Mouse (Mus musculus) neural tube, embryonic 11.5 days (tissue): ENCODE measurements at regions not wholly inside any gene's neighbourhood (a gene's known extent, or its start where the extent isn't known, plus 50 kb on each side); places are given as distances from the start of the nearest gene placed in this dataset.

Experiments
- ATAC-seq: fragments of 200-750 bp; cut with Nextera tagmentation; 2 replicates; pipeline ENCODE4 v1.8.0; 2017; ENCODE audit warnings: moderate number of reproducible peaks, mild to moderate bottlenecking, moderate TSS enrichment, moderate library complexity; ENCODE audit not compliant: insufficient read depth, low FRiP score, low TSS enrichment
- DNase-seq: peaks from one replicate; pipeline ENCODE4 v3.0.0-alpha.2; 2015; ENCODE audit warnings: low spot score
- H3K27ac ChIP-seq: fragments of 300-500 bp; sonication (generic); 2 replicates; pipeline ENCODE4 v1.5.1; 2014; ENCODE audit warnings: low read depth, mild to moderate bottlenecking, low read length
- H3K27me3 ChIP-seq: fragments of 300-500 bp; sonication (generic); 2 replicates; pipeline ENCODE4 v1.6.1; 2014; ENCODE audit warnings: mild to moderate bottlenecking, low read length, mixed read lengths; ENCODE audit not compliant: control insufficient read depth, insufficient read depth
- H3K36me3 ChIP-seq: fragments of 300-500 bp; sonication (generic); 2 replicates; pipeline ENCODE4 v1.6.1; 2014; ENCODE audit warnings: mild to moderate bottlenecking, low read length, moderate library complexity, mixed read lengths; ENCODE audit not compliant: control insufficient read depth, insufficient read depth
- H3K4me1 ChIP-seq: fragments of 300-500 bp; sonication (generic); 2 replicates; pipeline ENCODE4 v1.6.1; 2014; ENCODE audit warnings: low read length, mixed read lengths; ENCODE audit not compliant: control insufficient read depth, insufficient read depth
- H3K4me2 ChIP-seq: fragments of 300-500 bp; sonication (generic); 2 replicates; pipeline ENCODE4 v1.6.1; 2014; ENCODE audit warnings: low read depth, mild to moderate bottlenecking, moderate library complexity
- H3K4me3 ChIP-seq: fragments of 300-500 bp; sonication (generic); 2 replicates; pipeline ENCODE4 v1.5.1; 2014; ENCODE audit warnings: low read depth, low read length
- H3K9ac ChIP-seq: fragments of 300-500 bp; sonication (generic); 2 replicates; pipeline ENCODE4 v1.6.1; 2014; ENCODE audit warnings: mild to moderate bottlenecking, low read length
- H3K9me3 ChIP-seq: fragments of 300-500 bp; sonication (generic); 2 replicates; pipeline ENCODE4 v1.6.1; 2016; ENCODE audit warnings: low read length; ENCODE audit not compliant: control insufficient read depth
- WGBS: fragments of 180-500 bp; shearing (Covaris S2); extraction: QIAGEN DNeasy Blood & Tissue Kit; methylation state at CpG from one replicate; pipeline ENCODE4 v1.1.7; 2014; 5-methylcytosine and 5-hydroxymethylcytosine counted together

GRCm38 (mm10) chr11:111296309-111296721 lies 230.4 kb downstream of the Kcnj2 start:
- Histone ChIP-seq H3K9me3 (no peaks in the 10 kb centered on the region), H3K4me3 (no peak overlapping the region), H3K4me1 (no peaks in the 10 kb centered on the region), H3K36me3 (no peaks in the 10 kb centered on the region), H3K9ac (no peak overlapping the region), H3K4me2 (peak overlapping the region; percentile 28; the same call in 1 of the 2 replicates), H3K27me3 (no peaks in the 10 kb centered on the region), H3K27ac (no peak overlapping the region)
- ATAC-seq, result peak; percentile 88
- WGBS, result 12% methylated on average over 9 of the region's 9 CpGs
- DNase-seq, result peak; percentile 52

DNA sequence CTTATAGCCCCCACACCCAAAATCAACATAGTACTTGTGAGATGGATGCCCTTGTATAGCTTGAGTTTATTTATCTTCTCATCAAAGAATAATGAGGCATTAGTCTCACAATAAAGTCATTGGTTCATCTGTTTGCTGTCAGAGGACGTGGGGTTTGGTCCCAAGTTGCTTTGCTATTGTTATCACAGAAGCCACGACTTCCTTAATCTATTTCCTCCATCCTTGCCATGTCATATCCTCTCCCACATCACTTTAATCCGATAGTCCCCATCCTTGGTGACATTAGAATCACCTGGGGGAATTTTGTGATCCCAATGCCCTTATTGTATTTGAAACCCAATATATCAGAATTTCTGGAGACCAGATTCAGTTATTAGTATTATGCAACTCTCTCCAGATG lies 246.8 kb downstream of the Kcnj2 start:
- H3K27me3 ChIP-seq, result no peaks in the 10 kb centered on the region
- H3K36me3 ChIP-seq, result no peaks in the 10 kb centered on the region
- H3K9ac ChIP-seq, result no peak overlapping the region
- no peaks in the 10 kb centered on the region for H3K4me1 ChIP-seq
- WGBS, result 74% methylated on average over 3 of the region's 3 CpGs
- H3K27ac ChIP-seq, result no peak overlapping the region
- no peak overlapping the region for H3K4me3 ChIP-seq
- ATAC-seq (no peak), DNase-seq (no peak)
- H3K4me2 ChIP-seq, result no peak overlapping the region
- H3K9me3 ChIP-seq, result no peaks in the 10 kb centered on the region

- ATAC-seq (no peak), DNase-seq (no peak)
- Histone ChIP-seq H3K27ac (no peak overlapping the region), H3K4me2 (no peak overlapping the region), H3K4me1 (no peaks in the 10 kb centered on the region), H3K27me3 (no peaks in the 10 kb centered on the region), H3K36me3 (no peaks in the 10 kb centered on the region), H3K9me3 (no peaks in the 10 kb centered on the region), H3K9ac (no peak overlapping the region), H3K4me3 (no peak overlapping the region)
- WGBS, result 80% methylated on average over 3 of the region's 3 CpGs
Observed at GRCm38 (mm10) chr11:111313566-111313965, 247.6 kb downstream of the Kcnj2 start.

- no peaks in the 10 kb centered on the region for H3K36me3 ChIP-seq
- H3K27ac ChIP-seq, result no peak overlapping the region
- no peak overlapping the region for H3K4me2 ChIP-seq
- no peaks in the 10 kb centered on the region for H3K4me1 ChIP-seq
- no peaks in the 10 kb centered on the region for H3K27me3 ChIP-seq
- ATAC-seq (no peak), DNase-seq (no peak)
- no peak overlapping the region for H3K9ac ChIP-seq
- 46% methylated on average over 5 of the region's 5 CpGs for WGBS
- H3K4me3 ChIP-seq, result no peak overlapping the region
- H3K9me3 ChIP-seq, result no peaks in the 10 kb centered on the region
Observed at GRCm38 (mm10) chr11:111321576-111321975, 255.6 kb downstream of the Kcnj2 start.

- H3K4me3 ChIP-seq, result no peak overlapping the region
- DNase-seq, result no peak
- H3K27me3 ChIP-seq, result no peaks in the 10 kb centered on the region
- H3K4me1 ChIP-seq, result no peaks in the 10 kb centered on the region
- H3K9me3 ChIP-seq, result no peaks in the 10 kb centered on the region
- ATAC-seq, result no peak
- H3K27ac ChIP-seq, result no peak overlapping the region
- no peaks in the 10 kb centered on the region for H3K36me3 ChIP-seq
- WGBS, result 83% methylated on average over 5 of the region's 5 CpGs
- no peak overlapping the region for H3K4me2 ChIP-seq
- H3K9ac ChIP-seq, result no peak overlapping the region
Observed at GRCm38 (mm10) chr11:111324453-111325010, 258.6 kb downstream of the Kcnj2 start.

- Histone ChIP-seq H3K9ac (no peak overlapping the region), H3K36me3 (no peaks in the 10 kb centered on the region), H3K27ac (no peak overlapping the region), H3K4me1 (no peaks in the 10 kb centered on the region), H3K4me3 (no peak overlapping the region), H3K9me3 (no peaks in the 10 kb centered on the region), H3K4me2 (no peak overlapping the region), H3K27me3 (no peaks in the 10 kb centered on the region)
- WGBS, result 83% methylated on average over 3 of the region's 3 CpGs
- ATAC-seq (no peak), DNase-seq (no peak)
Observed at GRCm38 (mm10) chr11:111326915-111327314, 261.0 kb downstream of the Kcnj2 start.

DNA sequence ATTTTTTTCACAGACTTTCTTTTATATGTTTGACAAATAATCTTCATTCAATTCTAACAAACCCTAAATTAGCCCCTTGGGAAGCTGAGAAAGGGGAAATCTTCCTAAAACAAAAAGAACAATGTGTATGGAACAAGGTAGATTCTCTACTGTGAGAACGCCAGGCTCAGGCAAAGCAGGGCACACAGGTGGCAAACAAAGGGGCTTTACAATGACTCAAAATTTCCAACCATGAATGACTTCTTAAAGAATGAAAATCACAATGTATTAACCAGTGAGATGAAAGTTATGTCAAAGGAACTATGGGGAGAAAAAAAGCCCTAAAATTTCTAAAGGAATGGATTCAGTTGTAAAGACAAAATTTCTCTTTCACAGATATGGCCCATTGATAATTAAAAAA lies 262.3 kb downstream of the Kcnj2 start:
- Histone ChIP-seq H3K27me3 (no peaks in the 10 kb centered on the region), H3K4me2 (no peak overlapping the region), H3K27ac (no peak overlapping the region), H3K36me3 (no peaks in the 10 kb centered on the region), H3K4me3 (no peak overlapping the region), H3K4me1 (no peaks in the 10 kb centered on the region), H3K9me3 (no peaks in the 10 kb centered on the region), H3K9ac (no peak overlapping the region)
- no peak for ATAC-seq
- 76% methylated on average over 1 of the region's 1 CpGs for WGBS
- no peak for DNase-seq

GRCm38 (mm10) chr11:111331592-111331991 lies 265.6 kb downstream of the Kcnj2 start:
- DNase-seq (no peak), ATAC-seq (no peak)
- no peaks in the 10 kb centered on the region for H3K36me3 ChIP-seq
- H3K4me3 ChIP-seq, result no peak overlapping the region
- H3K4me2 ChIP-seq, result no peak overlapping the region
- no peaks in the 10 kb centered on the region for H3K4me1 ChIP-seq
- no peak overlapping the region for H3K9ac ChIP-seq
- no peak overlapping the region for H3K27ac ChIP-seq
- no peaks in the 10 kb centered on the region for H3K27me3 ChIP-seq
- no peaks in the 10 kb centered on the region for H3K9me3 ChIP-seq

GRCm38 (mm10) chr11:111333021-111333420 lies 267.1 kb downstream of the Kcnj2 start:
- ATAC-seq, result no peak
- Histone ChIP-seq H3K9ac (no peak overlapping the region), H3K27ac (no peak overlapping the region), H3K36me3 (no peaks in the 10 kb centered on the region), H3K4me3 (no peak overlapping the region), H3K4me2 (no peak overlapping the region), H3K27me3 (no peaks in the 10 kb centered on the region), H3K4me1 (no peaks in the 10 kb centered on the region), H3K9me3 (no peaks in the 10 kb centered on the region)
- WGBS, result 69% methylated on average over 3 of the region's 3 CpGs
- no peak for DNase-seq
